Mouse (Mus musculus): ENCODE measurements around the gene Svop.

Svop gene

GRCm38 (mm10) chr5:114046151-114046550 is 45.2 kb downstream of the Svop start:
- no peak for DNase-seq (ENCODE audit: low spot score in 2 of 2)

GRCm38 (mm10) chr5:114045134-114045533 is 46.2 kb downstream of the Svop start:
- DNase-seq (ENCODE audit: low spot score in 2 of 2), result no peak

GRCm38 (mm10) chr5:114043800-114044199 is 47.6 kb downstream of the Svop start:
- DNase-seq (ENCODE audit: low spot score in 2 of 2), result no peak

DNA sequence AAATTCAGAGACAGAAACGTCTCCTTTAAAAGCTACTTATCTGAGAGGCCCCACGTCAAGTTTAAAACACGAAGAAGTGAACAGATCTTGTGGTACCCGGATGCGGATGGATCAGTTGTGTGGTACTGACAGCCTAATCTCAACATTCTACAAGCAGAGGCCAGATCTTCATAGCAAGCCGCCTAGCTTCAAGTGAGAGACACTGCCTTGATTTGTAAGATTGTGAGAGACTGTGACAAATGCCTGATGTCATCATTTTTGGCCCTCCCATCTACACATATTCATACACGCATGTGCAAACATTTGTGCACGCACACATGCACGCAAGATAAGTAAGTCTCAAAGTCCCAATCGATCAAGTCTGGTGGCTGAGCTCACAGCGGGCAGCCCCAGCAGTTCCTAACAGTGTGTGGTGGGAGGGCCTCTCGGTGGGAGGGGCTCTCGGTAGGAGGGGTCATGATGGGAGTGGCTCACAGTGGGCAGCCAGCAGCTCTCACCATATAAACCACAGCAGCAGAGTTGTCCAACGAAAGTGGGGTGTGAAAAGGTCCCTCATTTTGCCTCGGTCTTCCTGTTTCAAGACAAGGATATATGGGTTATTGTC is 49.9 kb downstream of the Svop start:
- DNase-seq (ENCODE audit: low spot score in 2 of 2), result no peak

DNA sequence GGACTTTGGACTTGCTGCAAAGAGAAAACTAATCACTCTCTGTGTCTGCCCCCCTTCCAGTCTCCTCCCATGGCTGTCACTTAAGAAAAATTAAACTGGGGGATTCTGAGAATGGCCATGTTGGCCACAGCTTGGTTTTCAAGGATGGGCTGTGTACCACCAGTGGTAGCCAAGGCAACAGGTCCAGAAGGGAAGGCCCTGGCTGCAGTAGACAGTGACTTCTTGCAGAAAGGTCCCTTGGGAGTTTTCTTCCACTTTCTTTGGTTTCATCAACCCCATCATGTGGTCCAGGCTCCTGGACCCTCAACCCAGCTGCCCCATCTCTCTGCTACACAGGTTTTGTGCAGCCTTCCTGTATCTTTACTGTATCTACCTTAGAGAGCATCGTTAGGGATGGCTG is 50.5 kb downstream of the Svop start:
- DNase-seq (ENCODE audit: low spot score in 2 of 2), result no peak

- no peak for DNase-seq (ENCODE audit: low spot score in 2 of 2)
Measured at GRCm38 (mm10) chr5:114040508-114040907, 50.9 kb downstream of the Svop start.

DNA sequence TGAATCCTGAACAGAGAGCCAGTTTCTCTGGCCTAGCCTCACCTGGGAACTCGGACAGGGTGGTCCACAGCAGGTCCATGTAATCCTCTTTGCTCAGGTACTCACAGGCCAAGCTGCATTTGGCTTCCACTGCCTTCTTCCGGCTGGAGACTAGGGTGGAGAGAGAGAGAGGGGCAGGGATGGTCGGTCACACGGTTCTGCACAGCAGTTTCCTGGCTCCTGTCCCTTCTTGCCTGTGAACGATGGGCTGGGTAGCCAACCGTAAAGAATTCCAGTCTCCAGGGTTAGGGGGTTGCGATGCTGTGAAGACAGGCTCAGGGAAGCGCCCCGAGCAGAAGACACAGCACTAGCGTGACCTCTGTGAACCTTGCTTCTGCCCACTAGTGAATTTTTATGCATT is 56.3 kb downstream of the Svop start:
- DNase-seq (ENCODE audit: low spot score in 2 of 2), result no peak

DNA sequence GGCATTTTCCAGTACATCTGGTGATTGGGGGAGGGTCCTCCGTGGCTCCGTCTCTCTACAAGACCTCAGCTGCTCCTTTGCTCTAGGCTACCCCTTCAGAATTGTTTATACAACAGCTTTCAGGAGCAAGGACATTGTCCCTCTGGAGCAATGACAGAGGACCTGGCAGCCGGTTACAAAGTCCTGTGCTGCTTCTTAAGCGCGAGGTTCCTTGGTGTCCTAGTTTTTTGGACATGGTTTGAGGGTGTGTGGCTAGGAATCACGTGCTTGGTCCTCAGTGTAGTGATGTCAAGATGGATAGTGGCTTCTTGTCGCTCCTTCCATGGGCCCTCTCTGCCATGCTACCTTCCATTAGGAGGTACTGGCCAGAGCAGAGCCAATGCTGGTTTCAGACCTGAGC is 57.0 kb downstream of the Svop start:
- DNase-seq (ENCODE audit: low spot score in 2 of 2), result no peak

- no peak for DNase-seq (ENCODE audit: low spot score in 2 of 2)
Measured at GRCm38 (mm10) chr5:114032161-114032763, 59.1 kb downstream of the Svop start.

GRCm38 (mm10) chr5:114030652-114031051 is 60.7 kb downstream of the Svop start:
- no peak for DNase-seq (ENCODE audit: low spot score in 2 of 2)

- no peak for DNase-seq (ENCODE audit: low spot score in 2 of 2)
Measured at GRCm38 (mm10) chr5:114028111-114028510, 63.3 kb downstream of the Svop start.

DNA sequence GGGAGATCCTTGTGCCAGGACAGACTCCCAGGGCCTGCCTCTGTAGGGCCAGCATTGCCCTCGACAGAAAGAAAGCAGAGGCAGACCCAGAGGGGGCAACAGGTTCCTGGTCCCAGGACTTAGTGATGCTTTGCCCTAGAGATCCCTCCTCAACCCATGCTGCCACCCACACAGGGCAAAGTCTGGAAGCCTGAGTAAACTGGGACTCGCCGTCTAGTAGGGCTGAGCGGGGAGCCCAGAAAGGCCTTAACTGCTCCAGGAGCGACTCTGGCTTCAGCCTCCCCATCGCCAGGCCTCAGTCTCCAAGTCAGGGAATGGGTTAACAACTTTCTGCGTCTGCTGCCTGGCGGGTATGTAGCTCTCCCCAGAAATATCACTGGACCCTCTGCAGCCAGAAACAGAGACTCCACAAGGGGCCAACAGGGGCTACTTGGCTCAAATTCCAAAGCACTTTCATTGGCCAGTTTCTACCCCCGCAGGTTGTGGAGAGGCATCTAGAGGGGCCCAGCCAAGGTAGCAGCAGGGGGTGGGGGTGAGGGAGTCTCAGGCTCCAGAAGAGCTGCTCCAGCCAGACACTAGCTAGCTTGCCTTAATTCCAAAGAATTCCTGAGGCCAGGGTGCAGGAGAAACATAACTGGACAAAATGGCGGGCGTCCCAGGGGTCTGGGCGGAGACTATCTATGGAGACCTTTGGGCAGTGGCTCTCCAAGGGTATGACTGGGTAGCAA is 64.0 kb downstream of the Svop start:
- no peak for DNase-seq (ENCODE audit: low spot score in 2 of 2)

DNA sequence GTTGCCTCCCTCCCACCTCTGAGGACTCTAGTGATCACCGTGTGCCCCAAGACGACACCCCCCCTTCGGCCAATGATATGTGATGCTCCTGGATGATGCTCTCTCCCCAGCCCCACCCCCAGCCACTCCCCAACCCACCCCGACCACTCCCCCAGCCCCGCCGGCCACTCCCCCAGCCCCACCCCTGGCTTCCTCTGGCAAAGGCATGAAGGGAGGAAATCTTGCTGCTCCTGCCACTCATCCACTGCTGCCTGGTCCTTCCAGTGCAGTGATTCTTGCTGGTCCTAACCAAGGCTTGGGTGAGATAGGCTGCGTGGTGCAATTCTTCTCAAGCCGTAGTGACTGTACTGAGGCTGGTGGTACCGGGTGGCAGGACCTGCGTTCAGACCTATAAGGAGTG is 66.5 kb downstream of the Svop start:
- DNase-seq (ENCODE audit: low spot score in 2 of 2), result no peak

- DNase-seq (ENCODE audit: low spot score in 2 of 2), result no peak
Measured at GRCm38 (mm10) chr5:114024390-114024789, 67.0 kb downstream of the Svop start.

DNA sequence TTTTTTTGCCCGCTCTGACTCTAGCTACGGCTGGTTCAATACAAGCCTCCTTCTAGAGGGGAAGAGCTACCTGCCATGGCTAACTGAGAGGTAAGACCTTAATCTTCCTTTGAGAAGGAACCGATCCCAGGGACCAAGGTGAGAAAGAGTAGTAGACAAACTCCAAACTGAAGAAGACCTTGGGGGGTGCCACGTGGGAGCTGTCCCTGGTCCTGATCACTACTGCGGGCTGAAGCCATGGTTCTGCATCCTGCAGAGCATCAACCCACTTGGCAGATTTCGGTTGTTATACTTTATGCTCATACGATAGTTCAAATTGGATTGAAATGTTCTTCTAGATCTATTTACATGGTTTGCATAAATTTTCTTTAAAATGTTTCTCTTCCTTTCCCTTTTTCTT is 76.2 kb downstream of the Svop start:
- peak in 1 of 2 experiments; percentile 22 for DNase-seq (ENCODE audit: low spot score in 2 of 2)

- DNase-seq (ENCODE audit: low spot score in 2 of 2), result no peak
Measured at GRCm38 (mm10) chr5:114009049-114009448, 82.3 kb downstream of the Svop start.

DNA sequence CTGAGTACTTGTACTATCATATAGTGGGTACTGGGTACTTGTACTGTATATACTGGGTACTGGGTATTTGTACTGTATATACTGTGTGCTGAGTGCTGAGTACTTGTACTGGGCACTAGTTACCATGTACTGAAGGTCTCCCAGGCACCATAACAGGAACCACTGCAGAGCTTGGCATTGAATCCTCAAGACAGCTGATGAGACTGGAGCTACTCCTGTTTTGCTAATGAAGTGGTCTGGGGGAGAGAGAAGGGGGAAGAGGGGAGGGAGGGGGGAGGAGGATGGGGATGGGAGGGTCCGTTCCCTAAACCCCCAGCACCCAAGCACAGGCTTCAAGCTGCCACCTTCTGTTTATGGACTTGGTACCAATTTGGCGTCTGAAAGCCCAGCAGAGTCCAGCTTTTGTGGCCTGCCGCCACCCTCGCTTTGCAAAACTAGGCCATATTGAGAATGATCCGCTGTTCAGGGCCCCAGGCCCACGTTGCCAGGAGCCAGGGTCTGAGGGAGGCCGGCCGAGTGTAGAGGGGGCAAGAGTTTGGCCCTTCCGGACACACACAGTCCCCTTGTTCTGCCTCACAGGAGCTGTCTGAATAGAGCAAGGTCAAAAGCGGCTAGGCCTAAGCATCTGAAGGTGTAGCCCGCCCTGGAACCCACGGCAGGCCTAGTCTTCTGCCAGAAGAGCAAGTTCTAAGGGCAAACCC is 83.5 kb downstream of the Svop start:
- no peak for DNase-seq (ENCODE audit: low spot score in 2 of 2)

DNA sequence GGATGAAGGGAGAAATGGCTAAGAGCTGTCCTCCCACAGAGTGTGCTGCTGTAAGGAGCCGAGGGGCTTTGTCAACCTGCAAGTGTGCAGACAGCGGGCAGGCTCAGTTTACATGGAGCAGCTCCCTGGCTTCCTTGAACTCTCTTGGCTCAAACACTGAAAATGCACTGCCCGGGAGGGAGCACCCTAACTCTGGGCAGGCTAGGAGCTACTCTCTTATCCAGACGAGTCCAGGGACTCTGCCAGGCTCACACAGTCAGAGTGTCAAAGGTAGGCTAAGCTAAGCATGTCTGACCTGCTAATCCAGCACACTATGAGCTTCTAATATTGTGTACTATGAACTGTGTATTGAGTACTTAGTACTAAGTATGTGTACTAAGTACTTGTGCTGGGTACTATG is 84.4 kb downstream of the Svop start:
- DNase-seq (ENCODE audit: low spot score in 2 of 2), result no peak

DNA sequence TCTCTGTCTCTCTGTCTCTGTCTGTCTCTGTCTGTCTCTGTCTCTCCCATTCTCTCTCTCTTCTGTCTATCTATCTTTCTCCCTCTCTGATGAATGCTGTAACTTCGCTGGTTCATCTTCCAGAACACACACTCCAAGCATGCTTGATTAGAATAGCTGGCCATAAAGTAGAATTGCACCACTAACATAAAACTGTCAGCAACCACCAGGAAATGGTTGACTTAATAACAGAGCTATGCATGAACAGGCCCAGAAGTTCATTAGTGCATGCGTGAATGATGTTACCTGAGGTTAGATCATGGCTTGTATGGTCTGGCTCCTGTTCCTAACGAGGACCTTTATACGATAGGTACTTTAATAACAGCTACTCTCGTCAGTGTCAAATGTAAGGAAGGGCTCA is 86.3 kb downstream of the Svop start:
- no peak for DNase-seq (ENCODE audit: low spot score in 2 of 2)

DNA sequence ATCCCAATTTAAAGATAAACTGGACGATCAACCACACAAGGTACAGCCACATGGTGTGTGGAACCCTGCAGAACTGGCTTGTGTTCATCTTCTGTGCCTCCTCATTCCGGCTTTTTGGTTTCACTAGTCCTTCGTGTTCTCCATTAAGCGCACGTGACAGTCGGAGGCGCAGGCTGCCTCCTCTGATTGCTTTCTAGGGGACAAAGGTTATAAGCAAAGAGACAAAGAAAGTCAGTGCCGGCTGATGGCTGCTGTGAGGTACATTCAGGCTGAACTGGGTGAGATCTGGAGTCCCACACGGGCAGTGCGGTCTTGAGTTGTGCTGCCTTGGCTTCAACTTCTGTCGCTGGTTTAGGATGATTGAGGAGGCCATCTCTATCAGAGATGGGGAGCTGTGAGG is 86.8 kb downstream of the Svop start:
- DNase-seq (ENCODE audit: low spot score in 2 of 2), result no peak

DNA sequence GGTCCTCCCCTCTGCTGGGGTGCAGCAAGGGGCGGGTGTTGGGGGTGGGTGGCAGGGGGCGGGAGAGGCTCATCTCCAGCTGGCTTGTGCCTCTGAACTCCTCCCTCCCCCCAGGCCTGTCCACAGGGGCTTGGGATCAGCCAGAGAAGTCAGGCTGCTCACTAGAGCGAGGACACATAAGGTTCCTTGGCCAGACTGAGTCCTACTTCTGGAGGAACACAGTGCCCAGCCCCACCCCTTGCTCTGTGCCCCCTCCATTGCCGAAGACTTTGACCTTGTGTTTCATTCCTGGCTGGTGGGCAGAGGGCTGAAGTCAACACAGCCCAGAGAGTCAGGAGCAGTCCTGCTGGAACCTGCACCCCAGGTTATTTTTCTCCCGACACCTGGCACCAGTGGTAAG is 87.8 kb downstream of the Svop start, which contains the start of gene Dao:
Gene Dao, plus strand, starts transcription at position 162 of the 400 bp plus-strand sequence.
- no peak for DNase-seq (ENCODE audit: low spot score in 2 of 2)

DNA sequence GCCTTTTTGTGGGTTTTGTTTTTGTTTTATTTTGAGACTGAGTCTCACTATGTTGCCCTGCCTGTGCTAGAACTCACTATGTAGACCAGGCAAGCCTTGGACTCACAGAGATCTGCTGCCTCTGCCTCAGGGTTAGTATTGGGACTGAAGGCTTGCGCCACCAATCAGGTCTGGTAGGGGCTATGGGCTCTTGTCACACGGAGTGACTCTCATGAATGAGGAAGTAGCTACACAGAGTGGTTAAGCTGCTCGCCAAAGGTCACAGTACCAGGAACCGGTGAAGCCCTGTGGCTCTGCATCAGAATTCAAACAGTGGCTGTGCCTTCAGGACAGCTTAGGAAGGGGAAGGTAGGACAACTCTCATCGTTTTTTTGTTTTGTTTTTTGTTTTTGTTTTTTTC is 92.0 kb downstream of the Svop start:
- no peak for DNase-seq (ENCODE audit: low spot score in 2 of 2)

GRCm38 (mm10) chr5:113996458-113996857 is 94.9 kb downstream of the Svop start:
- no peak for DNase-seq (ENCODE audit: low spot score in 2 of 2)

Measured in thymus, postnatal 10 days (tissue).